ENCODE assay signal across 9 mouse cellular contexts in genomic region chr2:164103501-164103900, GRCm38 (mm10). TPM values are rescaled to one million over a fixed set of nuclear protein-coding genes. Genes with fewer than 3 reads are reported as not detected.
DNase-seq lines count a peak whose midpoint lies in the region; ATAC-seq and TF ChIP-seq lines count a peak whose summit lies in the region.
"Had no signal": no experiment of that assay in that cellular context is flagged by ENCODE, and none has a peak within 500 bp of the region (broad histone marks: within the 10 kb centered on the region; RNA-seq: fewer than 3 reads in every experiment).

No protein-coding gene starts in this region.

- H3K27ac ChIP-seq in intestine, postnatal 0 days (ENCODE audit: low read depth, low read length) = no peak overlapping the region
- no peak overlapping the region for H3K27ac ChIP-seq in liver, embryonic 14.5 days
- H3K27ac ChIP-seq: limb, embryonic 12.5 days had no signal

- no peak overlapping the region for H3K4me2 ChIP-seq in intestine, postnatal 0 days (replicated peaks; ENCODE audit: low read depth)
- no peak overlapping the region for H3K4me2 ChIP-seq in liver, embryonic 14.5 days (ENCODE audit: low read depth)
- H3K4me2 ChIP-seq: limb, embryonic 12.5 days had no signal

- DNase-seq in gastrocnemius, adult 18-20 months (ENCODE audit: low spot score) = peak; percentile 60
- DNase-seq in gastrocnemius, postnatal 25 days = no peak
- peak; percentile 67 to 71 for DNase-seq in B cell, adult 2 months
- peak; percentile 68 for DNase-seq in adrenal gland, postnatal 10 days
- DNase-seq in embryo, embryonic 11 days = peak; percentile 61
- DNase-seq in liver, embryonic 14.5 days (ENCODE audit: low read depth in 3 of 3, low spot score in 3 of 3) = peak in 1 of 3 experiments; percentile 16
- peak; percentile 49 for DNase-seq in right cerebral cortex, postnatal 25 days

- peaks cover 64% of the 10 kb centered on the region for H3K36me3 ChIP-seq in intestine, postnatal 0 days (ENCODE audit: control insufficient read depth, insufficient read depth)
- peaks cover 13% of the 10 kb centered on the region for H3K36me3 ChIP-seq in liver, embryonic 14.5 days (replicated peaks; ENCODE audit: control insufficient read depth, insufficient read depth, low read depth)

- no peak for ATAC-seq in intestine, postnatal 0 days
- ATAC-seq in liver, embryonic 14.5 days (ENCODE audit: insufficient read depth) = no peak

- no peaks in the 10 kb centered on the region for H3K9me3 ChIP-seq in intestine, postnatal 0 days (ENCODE audit: control insufficient read depth)
- H3K9me3 ChIP-seq in liver, embryonic 14.5 days (ENCODE audit: control insufficient read depth, low read length) = no peaks in the 10 kb centered on the region
- H3K9me3 ChIP-seq: limb, embryonic 12.5 days had no signal

- peak; percentile 85 for TF ChIP-seq CTCF in intestine, postnatal 0 days (IDR thresholded peaks at IDR 0.05; ENCODE audit: low read depth)
- peak; percentile 77 for TF ChIP-seq CTCF in liver, embryonic 14.5 days (IDR thresholded peaks at IDR 0.05; ENCODE audit: low read depth)

- no peak overlapping the region for H3K4me3 ChIP-seq in intestine, postnatal 0 days (ENCODE audit: low read depth, low read length)
- H3K4me3 ChIP-seq in liver, embryonic 14.5 days (ENCODE audit: insufficient read depth in 1 of 2, low read depth in 2 of 2, low read length in 2 of 2) = no peak overlapping the region
- H3K4me3 ChIP-seq: limb, embryonic 12.5 days had no signal

- no peak for TF ChIP-seq EP300 in liver, embryonic 14.5 days (IDR thresholded peaks at IDR 0.05; ENCODE audit: low read depth)

- WGBS in intestine, postnatal 0 days = 25% methylated on average over 4 of the region's 4 CpGs
- 34% methylated on average over 4 of the region's 4 CpGs for WGBS in liver, embryonic 14.5 days (ENCODE audit: insufficient replicate concordance)

- H3K4me1 ChIP-seq in intestine, postnatal 0 days (replicated peaks; ENCODE audit: control insufficient read depth, insufficient read depth, low read length) = no peaks in the 10 kb centered on the region
- no peaks in the 10 kb centered on the region for H3K4me1 ChIP-seq in liver, embryonic 14.5 days (replicated peaks; ENCODE audit: control insufficient read depth in 2 of 2, insufficient read depth in 2 of 2, low read length in 1 of 2)

- H3K9ac ChIP-seq in intestine, postnatal 0 days (ENCODE audit: low read depth, low read length) = no peak overlapping the region
- no peak overlapping the region for H3K9ac ChIP-seq in liver, embryonic 14.5 days (replicated peaks)
- H3K9ac ChIP-seq: limb, embryonic 12.5 days had no signal

- H3K27me3 ChIP-seq in intestine, postnatal 0 days (replicated peaks; ENCODE audit: control insufficient read depth, insufficient read depth, low read length) = no peaks in the 10 kb centered on the region
- no peaks in the 10 kb centered on the region for H3K27me3 ChIP-seq in liver, embryonic 14.5 days (ENCODE audit: control insufficient read depth, insufficient read depth, low read length)
- H3K27me3 ChIP-seq: limb, embryonic 12.5 days had no signal

RNA-seq across cellular contexts. Expression of gene Tomm34, which starts 32.5 kb away (rescaled TPM):
- 10 to 100 TPM; 15.8 to 16.3 TPM for total RNA-seq in gastrocnemius, adult 18-20 months (2021)
- total RNA-seq in gastrocnemius, postnatal 25 days (2021) = 10 to 100 TPM; 10.6 to 13.5 TPM
- total RNA-seq in adrenal gland, postnatal 10 days (2021) = 10 to 100 TPM; 24.6 to 29.5 TPM
- polyA plus RNA-seq in intestine, postnatal 0 days (2015; fragmentation: Nextera tagmentation; extraction: Ambion mirVana) = 25.0 and 27.8 TPM in 2 replicates
- polyA plus RNA-seq in liver, embryonic 14.5 days (2012; rRNA removed) = 10.1 and 11.6 TPM in 2 replicates
- polyA plus RNA-seq in liver, embryonic 14.5 days (2014; fragmentation: Nextera tagmentation; extraction: Ambion mirVana) = 16.0 and 19.0 TPM in 2 replicates

RNA-seq across cellular contexts. Expression of gene Stk4, which starts 33.4 kb away (rescaled TPM):
- total RNA-seq in gastrocnemius, adult 18-20 months (2021) = 1 to 10 TPM; 8.3 to 9.2 TPM
- total RNA-seq in gastrocnemius, postnatal 25 days (2021) = 1 to 10 TPM; 7.7 to 8.8 TPM
- 10 to 100 TPM; 27.9 to 30.1 TPM for total RNA-seq in adrenal gland, postnatal 10 days (2021)
- 12.1 and 12.2 TPM in 2 replicates for polyA plus RNA-seq in intestine, postnatal 0 days (2015; fragmentation: Nextera tagmentation; extraction: Ambion mirVana)
- polyA plus RNA-seq in liver, embryonic 14.5 days (2012; rRNA removed) = 8.0 and 11.8 TPM in 2 replicates
- 19.6 and 21.7 TPM in 2 replicates for polyA plus RNA-seq in liver, embryonic 14.5 days (2014; fragmentation: Nextera tagmentation; extraction: Ambion mirVana)
